Mouse (Mus musculus): ENCODE results near the gene Smlr1. TPM values are rescaled to one million over a fixed set of nuclear protein-coding genes. Genes with fewer than 3 reads are reported as not detected.

Smlr1 gene
- polyA plus RNA-seq (2015; fragmentation: Nextera tagmentation; extraction: Ambion mirVana), result not detected in 2 replicates

GRCm38 (mm10) chr10:25535891-25536331 lies at the start of gene Smlr1:
Smlr1 (minus strand) TSS chr10:25536267.
- Histone ChIP-seq H3K9ac (no peak within 1 kb of the TSS), H3K4me1 (no peaks in the 10 kb centered on the region), H3K4me3 (no peak within 1 kb of the TSS), H3K36me3 (ENCODE audit: poor library complexity, severe bottlenecking) (no peaks in the 10 kb centered on the region), H3K9me3 (replicated peaks) (no peaks in the 10 kb centered on the region), H3K27me3 (no peaks in the 10 kb centered on the region), H3K4me2 (no peak within 1 kb of the TSS), H3K27ac (no peak within 1 kb of the TSS)
- 96% methylated on average over 10 of the region's 10 CpGs for WGBS
- no peak for ATAC-seq

GRCm38 (mm10) chr10:25584899-25585298 lies 48.8 kb upstream of the Smlr1 start:
- no peak overlapping the region for H3K9ac ChIP-seq
- H3K4me2 ChIP-seq, result no peak overlapping the region
- no peak for ATAC-seq
- no peaks in the 10 kb centered on the region for H3K27me3 ChIP-seq
- no peak overlapping the region for H3K27ac ChIP-seq
- H3K4me1 ChIP-seq, result no peaks in the 10 kb centered on the region
- 89% methylated on average over 6 of the region's 6 CpGs for WGBS
- no peaks in the 10 kb centered on the region for H3K36me3 ChIP-seq (ENCODE audit: poor library complexity, severe bottlenecking)
- H3K4me3 ChIP-seq, result no peak overlapping the region
- H3K9me3 ChIP-seq (replicated peaks), result no peaks in the 10 kb centered on the region

GRCm38 (mm10) chr10:25580066-25580465 lies 44.0 kb upstream of the Smlr1 start:
- Histone ChIP-seq H3K4me2 (no peak overlapping the region), H3K9me3 (replicated peaks) (no peaks in the 10 kb centered on the region), H3K27ac (no peak overlapping the region), H3K36me3 (ENCODE audit: poor library complexity, severe bottlenecking) (no peaks in the 10 kb centered on the region), H3K4me1 (no peaks in the 10 kb centered on the region), H3K4me3 (no peak overlapping the region), H3K9ac (no peak overlapping the region), H3K27me3 (no peaks in the 10 kb centered on the region)
- no peak for ATAC-seq
- WGBS, result 78% methylated on average over 2 of the region's 2 CpGs

- Histone ChIP-seq H3K27me3 (no peaks in the 10 kb centered on the region), H3K4me1 (peaks cover 9% of the 10 kb centered on the region), H3K36me3 (ENCODE audit: poor library complexity, severe bottlenecking) (no peaks in the 10 kb centered on the region), H3K4me2 (peak overlapping the region; percentile 38), H3K9me3 (replicated peaks) (no peaks in the 10 kb centered on the region), H3K9ac (no peak overlapping the region), H3K4me3 (no peak overlapping the region), H3K27ac (peak overlapping the region; percentile 65)
- ATAC-seq, result peak; percentile 91
- WGBS, result 24% methylated on average over 9 of the region's 9 CpGs
Observed at GRCm38 (mm10) chr10:25571319-25572240, 35.5 kb upstream of the Smlr1 start.

- H3K27ac ChIP-seq, result no peak overlapping the region
- no peaks in the 10 kb centered on the region for H3K4me1 ChIP-seq
- no peak overlapping the region for H3K4me2 ChIP-seq
- H3K9me3 ChIP-seq (replicated peaks), result no peaks in the 10 kb centered on the region
- no peak overlapping the region for H3K4me3 ChIP-seq
- H3K36me3 ChIP-seq (ENCODE audit: poor library complexity, severe bottlenecking), result no peaks in the 10 kb centered on the region
- 66% methylated on average over 4 of the region's 4 CpGs for WGBS
- H3K27me3 ChIP-seq, result no peaks in the 10 kb centered on the region
- no peak for ATAC-seq
- H3K9ac ChIP-seq, result no peak overlapping the region
Observed at GRCm38 (mm10) chr10:25552936-25553335, 16.9 kb upstream of the Smlr1 start.

GRCm38 (mm10) chr10:25541097-25541496 lies 5.0 kb upstream of the Smlr1 start:
- H3K27me3 ChIP-seq, result no peaks in the 10 kb centered on the region
- no peak overlapping the region for H3K4me2 ChIP-seq
- H3K9me3 ChIP-seq (replicated peaks), result no peaks in the 10 kb centered on the region
- no peaks in the 10 kb centered on the region for H3K4me1 ChIP-seq
- H3K4me3 ChIP-seq, result no peak overlapping the region
- H3K9ac ChIP-seq, result no peak overlapping the region
- no peak overlapping the region for H3K27ac ChIP-seq
- ATAC-seq, result no peak
- no peaks in the 10 kb centered on the region for H3K36me3 ChIP-seq (ENCODE audit: poor library complexity, severe bottlenecking)
- WGBS, result 97% methylated on average over 3 of the region's 3 CpGs

GRCm38 (mm10) chr10:25539771-25540168 lies 3.7 kb upstream of the Smlr1 start:
- no peaks in the 10 kb centered on the region for H3K4me1 ChIP-seq
- H3K27me3 ChIP-seq, result no peaks in the 10 kb centered on the region
- H3K4me2 ChIP-seq, result no peak overlapping the region
- no peak overlapping the region for H3K9ac ChIP-seq
- H3K4me3 ChIP-seq, result no peak overlapping the region
- 79% methylated on average over 6 of the region's 6 CpGs for WGBS
- no peaks in the 10 kb centered on the region for H3K9me3 ChIP-seq (replicated peaks)
- H3K27ac ChIP-seq, result no peak overlapping the region
- H3K36me3 ChIP-seq (ENCODE audit: poor library complexity, severe bottlenecking), result no peaks in the 10 kb centered on the region
- ATAC-seq, result no peak

GRCm38 (mm10) chr10:25539146-25539770 lies 3.2 kb upstream of the Smlr1 start:
- H3K36me3 ChIP-seq (ENCODE audit: poor library complexity, severe bottlenecking), result no peaks in the 10 kb centered on the region
- H3K9ac ChIP-seq, result no peak overlapping the region
- WGBS, result 66% methylated on average over 4 of the region's 4 CpGs
- H3K27me3 ChIP-seq, result no peaks in the 10 kb centered on the region
- H3K4me1 ChIP-seq, result no peaks in the 10 kb centered on the region
- H3K4me3 ChIP-seq, result no peak overlapping the region
- H3K9me3 ChIP-seq (replicated peaks), result no peaks in the 10 kb centered on the region
- no peak for ATAC-seq
- no peak overlapping the region for H3K4me2 ChIP-seq
- no peak overlapping the region for H3K27ac ChIP-seq

GRCm38 (mm10) chr10:25538738-25539137 lies 2.7 kb upstream of the Smlr1 start:
- Histone ChIP-seq H3K4me3 (no peak overlapping the region), H3K9ac (no peak overlapping the region), H3K27me3 (no peaks in the 10 kb centered on the region), H3K36me3 (ENCODE audit: poor library complexity, severe bottlenecking) (no peaks in the 10 kb centered on the region), H3K4me2 (no peak overlapping the region), H3K9me3 (replicated peaks) (no peaks in the 10 kb centered on the region), H3K4me1 (no peaks in the 10 kb centered on the region), H3K27ac (no peak overlapping the region)
- no peak for ATAC-seq
- 81% methylated on average over 1 of the region's 1 CpGs for WGBS

- Histone ChIP-seq H3K9ac (no peak overlapping the region), H3K27ac (no peak overlapping the region), H3K27me3 (no peaks in the 10 kb centered on the region), H3K36me3 (ENCODE audit: poor library complexity, severe bottlenecking) (no peaks in the 10 kb centered on the region), H3K4me1 (no peaks in the 10 kb centered on the region), H3K4me2 (no peak overlapping the region), H3K4me3 (no peak overlapping the region), H3K9me3 (replicated peaks) (no peaks in the 10 kb centered on the region)
- no peak for ATAC-seq
- WGBS, result 92% methylated on average over 6 of the region's 6 CpGs
Observed at GRCm38 (mm10) chr10:25536621-25537020, 554 bp upstream of the Smlr1 start.

GRCm38 (mm10) chr10:25534467-25534866 lies 1.6 kb downstream of the Smlr1 start:
- Histone ChIP-seq H3K4me2 (no peak overlapping the region), H3K4me1 (no peaks in the 10 kb centered on the region), H3K9me3 (replicated peaks) (no peaks in the 10 kb centered on the region), H3K27ac (no peak overlapping the region), H3K36me3 (ENCODE audit: poor library complexity, severe bottlenecking) (no peaks in the 10 kb centered on the region), H3K4me3 (no peak overlapping the region), H3K27me3 (no peaks in the 10 kb centered on the region), H3K9ac (no peak overlapping the region)
- 90% methylated on average over 5 of the region's 5 CpGs for WGBS
- no peak for ATAC-seq

GRCm38 (mm10) chr10:25533513-25534246 lies 2.4 kb downstream of the Smlr1 start:
- Histone ChIP-seq H3K4me3 (no peak overlapping the region), H3K36me3 (ENCODE audit: poor library complexity, severe bottlenecking) (no peaks in the 10 kb centered on the region), H3K4me1 (no peaks in the 10 kb centered on the region), H3K27me3 (no peaks in the 10 kb centered on the region), H3K9ac (no peak overlapping the region), H3K27ac (no peak overlapping the region), H3K4me2 (no peak overlapping the region), H3K9me3 (replicated peaks) (no peaks in the 10 kb centered on the region)
- no peak for ATAC-seq
- WGBS, result 88% methylated on average over 9 of the region's 9 CpGs

All from forebrain, embryonic 13.5 days (tissue).